Mouse (Mus musculus) 416B (cell line): ENCODE data around the gene Fam57b.

Experiments
- DNase-seq: peaks from one replicate; pipeline ENCODE4 v3.0.0; 2011; ENCODE audit warnings: low read depth

The Fam57b gene

DNA sequence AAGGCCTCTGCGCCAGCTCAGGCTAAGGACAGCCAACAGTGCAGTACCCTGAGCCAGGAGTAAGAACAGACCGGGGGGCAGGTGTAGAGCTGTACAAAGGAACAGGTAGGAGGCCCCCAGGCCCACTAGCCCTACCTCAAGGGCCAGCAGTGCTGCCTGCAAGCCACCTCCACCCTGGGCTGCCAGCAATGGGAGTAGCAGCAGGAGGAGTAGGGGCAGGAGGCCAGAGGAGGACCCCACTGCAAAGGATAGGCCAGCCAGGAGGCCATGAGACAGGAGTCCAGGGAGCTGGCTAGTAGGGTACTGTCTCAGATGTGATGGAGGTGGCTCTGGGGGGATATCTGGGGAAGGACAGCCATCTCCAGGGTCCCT lies 73.0 kb downstream of the Fam57b start:
- DNase-seq, result no peak

GRCm38 (mm10) chr7:126877239-126877638 lies 79.8 kb downstream of the Fam57b start:
- no peak for DNase-seq
